Mouse (Mus musculus): ENCODE measurements around the gene Tradd.

GRCm38 (mm10) chr8:105224413-105225271 lies 39.8 kb downstream of the Tradd start, which contains the start of gene D230025D16Rik:
- TF ChIP-seq CTCF (IDR thresholded peaks at IDR 0.05; ENCODE audit: low read depth, low read length) (no peak), GATA1 (IDR thresholded peaks at IDR 0.05; ENCODE audit: borderline replicate concordance, low read length) (no peak)

All from G1E (cell line).